Mouse (Mus musculus) neutrophil, adult 5-6 weeks (primary cell): ENCODE measurements around the gene Pfkm. TPM values are rescaled to one million over a fixed set of nuclear protein-coding genes. Genes with fewer than 3 reads are reported as not detected.

Source experiments
- ATAC-seq: fragments of 151-379, 151-347 bp; 2 replicates; pipeline ENCODE4 v1.8.0; 2017; ENCODE audit warnings: mild to moderate bottlenecking, moderate TSS enrichment; ENCODE audit not compliant: insufficient number of reproducible peaks, poor library complexity, low FRiP score, severe bottlenecking; ENCODE audit errors: extremely low read depth
- total RNA-seq: library from RNA; stranded (forward); fragments of 200-1000 nt; gene quantifications from 2 replicates; pipeline ENCODE4 v1.2.3, GENCODE M21; 2017

The Pfkm gene
- total RNA-seq, 1 experiment from 2014 or later, result 2.6 TPM

DNA sequence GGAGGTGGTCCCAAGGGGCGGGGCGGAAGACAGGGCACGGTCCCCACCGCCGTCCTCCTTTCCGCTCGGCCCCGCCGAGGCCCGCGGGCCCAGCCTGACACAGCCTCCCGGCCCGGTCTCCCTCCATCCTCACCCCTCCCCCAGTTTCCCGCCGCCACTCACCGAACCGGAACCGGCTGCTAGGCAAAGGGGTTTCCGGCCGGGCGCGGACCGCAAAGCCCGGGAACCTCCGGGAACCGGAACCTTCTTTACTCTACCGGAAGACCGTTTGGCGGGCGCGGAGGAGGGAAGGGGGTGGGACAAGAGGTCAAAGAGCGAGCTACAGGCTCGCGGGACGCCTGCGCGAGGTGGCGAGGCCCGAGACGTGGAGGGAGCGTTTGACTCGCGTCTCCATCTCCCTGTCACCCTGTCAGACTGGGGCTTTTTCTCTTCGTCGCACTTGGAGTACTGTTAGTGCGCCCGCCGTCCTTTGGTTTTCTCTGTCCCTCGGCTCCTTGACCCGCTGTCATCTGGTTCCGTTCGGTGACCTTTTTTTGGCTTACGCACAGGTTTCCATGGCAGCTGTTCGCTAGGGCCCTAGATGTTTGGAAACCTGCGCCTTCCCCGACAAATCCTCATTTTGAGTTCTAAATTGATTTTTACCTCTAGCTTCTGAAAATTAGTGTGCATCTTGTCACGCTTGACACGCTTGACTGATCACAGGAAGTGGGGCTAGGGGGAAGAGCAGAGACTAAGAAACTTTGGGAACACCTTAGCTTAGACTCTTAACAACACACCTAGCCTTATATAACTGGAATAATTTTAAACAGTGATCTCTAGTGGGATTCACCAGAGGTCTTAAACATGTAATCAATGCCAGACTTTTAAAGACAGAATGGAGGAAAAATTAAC, 977 bp downstream of the Pfkm start, which contains the start of gene Senp1:
TSS of gene Senp1 (minus strand) at position 624 of the 891 bp plus-strand sequence.
- ATAC-seq, result peak; percentile 68

DNA sequence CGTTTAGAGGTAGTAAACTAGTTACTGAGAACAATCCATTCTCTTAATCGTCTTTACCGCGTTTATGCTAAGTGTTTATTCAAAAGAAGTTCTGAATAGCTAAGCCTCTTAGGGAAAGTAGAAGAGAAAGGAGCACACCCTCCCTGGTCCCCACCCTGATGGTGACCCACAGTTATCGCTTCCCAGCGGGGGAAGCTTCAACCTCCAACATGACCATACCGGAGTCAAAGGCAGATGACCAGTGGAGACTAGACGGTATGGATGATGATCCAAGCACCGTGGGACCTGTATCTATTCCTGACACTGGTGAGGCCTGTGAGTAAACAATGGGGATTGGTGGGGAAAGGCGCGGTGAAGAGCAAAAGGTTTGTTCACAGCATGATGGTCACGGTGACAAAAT, 2.5 kb downstream of the Pfkm start:
- no peak for ATAC-seq

DNA sequence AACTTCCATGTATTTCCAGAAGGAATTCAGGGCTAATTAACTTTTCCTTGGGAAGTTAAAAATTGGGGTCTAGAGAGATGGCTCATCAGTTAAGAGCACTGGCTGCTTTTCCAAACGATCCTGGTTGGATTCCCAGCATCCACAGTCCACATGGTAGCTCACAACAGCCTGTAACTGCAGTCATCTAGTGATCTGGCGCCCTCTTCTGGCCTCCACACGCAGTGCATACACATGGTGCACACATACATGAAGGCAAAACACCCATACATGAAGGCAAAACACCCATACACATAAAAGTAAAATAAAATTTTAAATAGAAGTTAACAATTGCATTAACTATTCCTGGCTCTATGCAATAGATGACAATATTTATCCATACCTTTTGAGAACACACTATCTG, 4.6 kb downstream of the Pfkm start:
- ATAC-seq, result no peak

DNA sequence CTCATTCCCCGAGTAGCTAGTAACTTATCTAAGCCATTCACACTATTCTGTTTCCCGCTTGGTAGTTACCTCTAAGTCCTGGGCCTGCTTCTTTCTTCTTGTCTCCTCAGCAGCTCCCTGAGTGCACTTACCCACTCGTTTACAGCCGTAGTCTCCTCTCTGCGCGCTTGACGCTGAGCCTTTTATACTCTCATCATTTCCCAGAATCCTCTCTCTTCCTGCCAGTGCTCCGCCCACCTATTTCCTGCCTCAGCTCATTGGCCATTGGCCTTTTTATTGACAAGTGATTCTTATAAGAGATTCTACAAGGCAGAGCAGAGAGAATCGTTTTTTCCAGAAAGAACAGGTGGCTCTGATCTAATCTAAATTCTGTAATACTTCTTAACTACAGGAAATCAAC, 6.1 kb downstream of the Pfkm start:
- ATAC-seq, result no peak

DNA sequence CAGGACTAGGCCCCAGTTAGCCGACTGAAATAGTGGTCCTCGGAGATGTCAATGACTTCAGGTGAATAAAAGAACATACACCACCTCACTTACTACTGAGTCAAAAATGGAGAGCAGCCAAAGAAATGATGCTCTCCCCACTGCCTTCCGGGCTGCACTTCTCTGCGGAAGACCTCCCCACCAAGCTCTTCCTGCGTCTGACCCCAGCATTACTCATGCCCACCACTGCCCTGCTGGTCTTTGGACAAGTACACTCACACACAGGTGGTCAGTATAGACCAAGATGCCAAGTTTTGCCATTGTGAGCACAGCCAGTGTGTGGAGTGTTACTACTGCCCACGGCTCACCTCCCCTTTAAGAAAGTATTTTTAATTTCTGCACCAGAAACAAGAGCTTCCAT, 10.0 kb downstream of the Pfkm start:
- ATAC-seq, result 0 out of 2 replicates have a peak, but pooled peaks have one; percentile 16

DNA sequence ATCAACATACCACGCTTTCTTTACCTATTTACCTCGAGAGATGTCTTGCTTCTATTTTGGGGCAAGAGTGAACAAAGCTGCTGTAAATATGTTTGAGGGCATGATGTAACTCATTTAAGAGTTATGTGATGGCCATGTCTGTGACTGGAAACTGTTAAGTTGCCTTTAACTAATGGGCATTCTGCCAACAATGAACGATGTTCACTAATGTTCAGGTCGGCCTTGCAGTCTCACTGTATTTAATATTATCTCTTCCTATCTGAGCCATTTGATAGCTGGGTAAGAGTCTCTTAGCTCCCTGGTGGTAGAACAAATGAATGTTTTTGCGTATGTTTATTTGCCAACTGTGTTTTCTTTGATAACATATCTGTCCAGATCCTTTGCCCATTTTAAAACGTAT, 14.1 kb downstream of the Pfkm start:
- ATAC-seq, result no peak

DNA sequence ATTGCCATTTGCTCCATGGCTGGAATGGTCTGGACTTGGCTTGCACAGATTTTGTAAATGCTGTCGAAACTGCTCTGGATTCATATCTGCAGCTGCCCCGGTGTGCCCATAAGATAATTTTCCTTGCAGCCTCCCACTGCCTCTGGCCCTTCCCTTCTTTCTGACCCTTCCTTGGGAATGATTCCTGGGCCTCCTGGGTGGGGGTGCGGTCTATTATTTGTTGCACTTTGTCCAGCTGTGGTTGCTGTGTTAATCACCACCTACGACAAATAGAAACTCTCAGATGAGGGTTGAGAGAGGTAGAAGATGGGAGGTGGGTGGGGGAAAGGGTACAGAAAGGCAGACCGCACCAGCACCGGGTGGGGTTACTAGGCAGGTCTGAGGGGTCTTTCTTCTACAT, 14.8 kb downstream of the Pfkm start:
- ATAC-seq, result no peak

DNA sequence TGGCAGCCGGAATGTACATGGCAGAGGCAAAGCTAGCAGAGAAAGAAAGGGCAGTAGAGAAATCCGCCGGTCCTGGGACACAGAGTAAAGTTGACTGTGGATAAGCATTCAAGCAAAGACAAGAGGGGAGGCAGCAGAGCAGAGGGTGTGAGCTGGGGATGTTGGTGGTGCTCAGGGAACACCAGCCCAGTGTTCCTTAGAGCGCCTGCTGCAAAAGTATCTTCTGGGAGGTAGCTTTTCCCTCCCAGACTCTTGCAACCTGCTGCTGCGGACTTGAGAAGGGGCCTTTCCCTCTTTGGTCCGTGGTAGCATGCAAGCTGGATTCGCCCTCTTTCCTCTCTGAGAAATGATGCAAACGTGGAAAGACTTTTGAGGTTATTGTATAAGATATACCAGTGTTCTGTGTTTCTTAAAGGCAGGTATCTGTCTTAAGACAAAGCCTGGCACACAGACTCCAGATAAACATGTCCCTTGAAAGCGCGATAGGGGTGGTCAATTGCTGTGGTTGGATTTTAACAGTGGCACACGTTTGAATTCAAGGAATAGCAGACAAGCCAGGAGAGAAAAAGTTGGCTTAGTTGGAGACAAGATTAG, 15.4 kb downstream of the Pfkm start:
- ATAC-seq, result no peak

DNA sequence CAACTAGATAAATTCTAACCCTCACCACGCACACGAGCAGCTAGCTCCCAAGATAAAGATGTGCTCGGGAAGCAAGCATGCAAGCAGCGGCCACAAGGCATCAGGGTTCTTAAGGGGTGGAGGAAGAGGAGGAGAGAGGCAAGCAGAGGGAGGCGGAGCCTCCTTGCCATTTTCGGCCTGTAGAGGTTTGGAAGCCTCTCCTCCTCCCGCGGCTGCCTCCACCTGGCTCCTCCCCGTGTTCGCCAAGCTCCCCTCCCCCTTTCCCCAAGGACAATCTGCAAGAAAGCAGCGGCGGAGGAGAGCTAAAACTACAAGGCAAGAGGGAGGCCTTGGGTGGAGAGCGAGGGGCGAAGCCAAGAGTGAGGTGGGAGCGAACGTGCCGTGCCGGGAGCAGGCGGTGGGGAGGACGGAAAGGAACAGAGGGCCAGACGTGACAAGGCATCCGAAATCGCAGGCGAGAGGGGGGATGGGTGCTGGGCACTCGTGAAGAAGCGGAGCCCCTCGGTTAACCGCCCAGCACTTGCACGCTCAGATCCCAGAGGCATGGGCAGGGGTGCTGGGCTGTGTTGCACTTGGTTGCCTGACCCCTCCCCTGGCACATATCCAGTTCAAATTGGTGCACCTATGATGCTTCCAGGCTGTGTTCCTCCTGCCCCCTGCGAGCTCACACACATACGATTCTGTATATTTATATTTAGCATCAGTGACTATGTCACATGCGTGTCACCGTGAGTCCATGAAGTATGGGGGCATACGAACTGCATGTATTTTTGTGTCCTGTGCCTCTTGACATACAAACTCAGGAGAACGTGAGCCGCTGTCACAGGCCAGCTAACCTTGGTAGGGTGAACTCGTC, 16.1 kb downstream of the Pfkm start:
- ATAC-seq, result no peak

DNA sequence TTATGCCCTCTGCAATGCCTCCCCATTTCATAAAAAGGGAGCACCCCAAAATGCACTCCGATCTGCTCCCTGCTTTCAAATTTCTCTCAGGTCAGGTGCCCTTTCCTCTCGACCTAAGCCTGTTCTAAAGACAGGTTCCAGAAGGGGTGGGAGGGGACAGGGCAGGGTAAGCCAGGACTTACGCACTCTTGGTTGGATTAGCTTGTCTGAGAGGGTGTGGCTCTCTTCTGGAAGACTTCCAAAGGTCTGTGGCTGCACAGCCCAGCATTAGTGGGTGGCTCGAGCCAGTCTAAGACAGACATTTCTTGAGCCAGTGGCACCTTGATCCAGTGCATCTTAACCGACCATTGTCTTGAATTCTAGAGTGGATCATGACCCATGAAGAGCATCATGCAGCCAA, 19.4 kb downstream of the Pfkm start:
- ATAC-seq, result no peak

DNA sequence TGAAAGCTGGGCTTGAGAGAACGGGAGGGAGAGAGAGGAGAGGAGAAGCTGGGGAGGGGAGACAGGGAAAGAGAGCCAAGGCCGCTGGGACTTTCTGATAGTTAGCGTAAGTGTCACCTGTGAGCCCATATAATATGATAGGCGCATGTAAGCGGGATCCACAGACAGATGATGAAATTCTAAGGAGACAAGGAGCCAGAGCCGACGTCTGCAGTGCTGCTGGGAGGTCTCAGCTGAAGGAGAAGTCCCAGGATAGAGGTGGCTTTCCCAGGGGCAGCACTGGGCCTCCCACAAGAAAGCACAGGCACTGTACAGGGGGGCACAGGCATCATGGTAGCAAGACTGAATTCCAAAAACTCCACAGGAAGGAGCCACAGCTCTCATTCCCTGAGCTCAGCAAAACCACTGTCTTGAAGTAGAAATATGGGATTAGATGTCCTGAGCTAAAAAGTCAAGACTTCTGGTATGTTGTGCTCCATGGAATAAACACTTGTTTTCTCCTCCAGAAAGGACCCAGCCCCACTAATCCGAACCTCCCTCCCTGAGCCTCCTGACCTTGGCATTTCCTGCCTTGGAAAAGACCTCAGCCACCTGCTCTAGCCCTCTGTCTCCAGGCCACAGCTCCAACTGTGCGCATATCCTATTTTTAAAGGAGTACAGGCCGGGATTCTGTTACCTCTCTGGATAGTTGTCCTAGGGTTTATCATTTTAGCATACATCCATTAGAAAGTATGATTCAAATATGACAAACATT, 21.9 kb downstream of the Pfkm start:
- no peak for ATAC-seq

DNA sequence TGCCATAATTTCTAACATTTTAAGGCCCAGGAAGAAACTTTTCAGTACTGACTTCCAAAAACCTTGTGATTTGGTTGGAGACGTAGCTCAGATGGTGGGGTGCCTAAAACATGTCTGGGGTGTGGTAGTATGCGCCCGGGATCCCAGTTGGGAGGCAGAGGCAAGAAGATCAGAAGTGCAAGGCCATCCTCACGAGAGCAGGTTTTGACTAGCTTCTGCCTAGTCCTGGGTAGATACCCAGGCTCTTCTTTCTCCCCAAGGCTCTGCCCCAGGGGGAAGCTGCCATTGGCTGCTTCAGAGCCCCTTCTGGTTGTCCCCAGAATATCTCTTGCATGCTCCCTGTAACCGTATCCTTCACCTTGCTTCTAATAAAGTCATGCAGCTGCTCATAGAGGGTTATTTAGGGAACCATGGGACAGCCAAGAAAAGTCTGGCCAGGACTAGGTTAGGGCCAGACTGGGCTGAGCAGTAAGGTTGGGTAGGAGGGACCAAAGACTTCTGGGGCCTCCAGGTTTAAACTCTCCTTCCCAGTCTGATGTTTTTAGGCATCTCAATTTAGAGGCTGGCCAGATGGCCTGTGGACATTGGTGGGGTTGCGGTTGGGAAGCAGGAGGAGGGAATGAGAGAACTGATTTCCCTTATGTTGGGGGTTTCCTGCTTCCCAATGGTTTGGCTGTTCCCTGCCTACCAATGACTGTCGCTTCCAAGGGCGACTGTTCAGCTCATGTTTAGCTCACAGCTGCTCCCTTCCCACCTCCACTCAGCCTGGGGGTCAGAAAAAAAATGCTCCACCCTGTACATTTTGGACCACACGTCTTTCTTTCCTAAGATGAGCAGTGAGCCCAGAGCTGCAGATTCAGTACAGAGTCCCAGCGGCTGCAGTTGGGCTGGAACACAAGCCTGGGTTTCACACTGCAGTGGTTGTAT, 22.7 kb downstream of the Pfkm start:
- ATAC-seq, result no peak

DNA sequence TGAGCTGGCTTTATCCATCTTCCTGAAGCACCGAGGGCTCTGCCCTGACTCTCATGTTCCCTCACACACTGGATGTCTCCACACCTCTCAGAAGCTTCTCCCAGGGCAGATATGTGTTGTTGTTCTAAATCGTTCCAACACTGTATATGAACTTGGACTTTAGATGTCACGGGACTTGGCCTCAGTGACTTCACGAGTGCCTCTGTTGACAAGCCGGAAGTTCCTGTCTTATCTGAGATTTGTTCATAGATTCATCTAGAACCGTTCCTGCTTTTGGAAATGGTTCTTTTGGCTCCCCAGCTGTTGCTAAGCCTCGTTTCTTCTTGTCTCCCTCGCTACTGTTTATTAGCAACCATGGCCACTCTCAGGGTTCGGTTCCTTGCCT, 23.4 kb downstream of the Pfkm start:
- ATAC-seq, result no peak

DNA sequence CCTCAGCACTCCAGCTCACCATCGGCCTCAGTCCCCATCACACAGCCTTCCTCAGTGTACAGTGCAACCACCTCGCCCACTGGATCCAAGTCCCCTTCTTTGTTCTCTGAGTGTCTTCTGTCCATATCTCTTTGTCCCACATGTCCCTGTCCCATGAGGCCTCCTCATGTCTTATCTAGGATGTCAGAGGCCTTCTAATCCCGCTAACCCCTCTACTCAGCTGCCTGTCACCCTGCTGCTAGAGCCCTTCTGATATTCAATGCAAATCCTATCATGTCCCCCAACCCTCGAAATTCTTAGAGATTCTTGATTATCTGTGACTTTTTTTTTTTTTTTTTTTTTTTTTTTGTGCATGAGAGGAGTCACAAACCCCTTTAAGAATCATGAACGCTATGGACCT, 23.9 kb downstream of the Pfkm start:
- ATAC-seq, result no peak

DNA sequence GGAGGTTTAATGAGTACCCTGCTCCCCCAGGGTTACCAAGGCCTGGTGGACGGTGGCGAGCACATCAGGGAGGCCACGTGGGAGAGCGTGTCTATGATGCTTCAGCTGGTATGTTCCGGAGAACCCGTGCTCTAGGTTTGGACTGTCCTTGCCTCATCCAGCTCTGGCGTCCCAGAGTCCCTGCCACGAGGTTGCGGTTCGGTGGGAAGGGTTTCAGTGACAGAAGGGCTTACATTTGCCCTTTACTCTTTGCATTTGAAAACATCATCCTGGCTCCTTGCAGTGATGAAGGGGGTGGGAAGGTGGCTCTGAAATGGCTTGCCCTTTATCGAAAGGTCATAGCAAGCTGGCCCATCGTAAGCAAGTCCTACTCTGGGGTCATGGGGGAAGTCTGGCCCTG, 27.0 kb downstream of the Pfkm start:
- ATAC-seq, result no peak

DNA sequence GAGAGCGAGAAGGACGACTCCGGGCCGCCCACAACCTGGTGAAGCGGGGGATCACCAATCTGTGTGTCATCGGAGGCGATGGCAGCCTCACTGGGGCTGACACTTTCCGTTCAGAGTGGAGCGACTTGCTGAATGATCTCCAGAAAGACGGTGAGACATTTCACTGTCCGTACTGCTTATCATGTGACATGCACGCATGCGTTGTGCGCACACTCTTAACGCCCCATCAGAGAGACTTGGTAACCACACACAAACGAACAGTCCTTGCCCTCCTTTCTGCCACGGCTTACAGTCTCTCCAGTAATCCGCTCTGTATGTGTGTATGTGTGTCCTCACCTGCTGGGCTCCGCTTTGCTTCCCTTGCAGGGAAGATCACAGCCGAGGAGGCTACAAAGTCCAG, 28.4 kb downstream of the Pfkm start:
- no peak for ATAC-seq

DNA sequence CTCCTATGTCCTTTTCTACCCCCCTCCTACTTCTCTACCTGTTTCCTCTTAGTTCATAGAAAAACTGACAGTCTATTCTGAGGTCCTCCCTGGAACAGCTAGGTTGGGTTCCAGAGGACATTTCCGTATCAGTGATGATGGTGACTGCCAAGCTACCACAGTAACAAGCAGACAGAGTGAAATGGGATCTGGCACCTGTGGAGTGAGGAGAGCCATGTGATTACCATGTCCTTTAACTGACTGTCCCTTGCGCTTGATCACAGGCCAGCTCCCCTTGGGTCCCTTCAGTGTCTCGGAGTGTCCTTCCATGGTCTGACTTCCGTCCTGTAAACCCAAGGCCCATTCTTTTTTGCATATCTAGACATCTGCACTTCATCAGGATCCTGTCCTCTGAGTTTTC, 38.6 kb downstream of the Pfkm start:
- ATAC-seq, result no peak

DNA sequence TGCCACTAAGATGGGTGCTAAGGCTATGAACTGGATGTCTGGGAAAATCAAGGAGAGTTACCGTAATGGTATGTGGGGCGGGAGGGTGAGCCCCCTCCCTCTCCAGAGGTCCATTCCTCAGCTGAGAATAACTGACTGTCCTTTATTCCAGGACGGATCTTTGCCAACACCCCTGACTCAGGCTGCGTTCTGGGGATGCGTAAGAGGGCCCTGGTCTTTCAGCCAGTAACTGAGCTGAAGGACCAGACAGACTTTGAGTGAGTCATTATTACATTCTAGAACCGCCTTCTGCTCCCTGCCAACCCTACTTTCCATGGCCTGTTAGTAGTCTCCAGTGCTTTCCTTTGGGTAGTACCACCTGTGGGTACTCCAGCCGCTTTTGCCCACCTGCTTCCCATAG, 39.1 kb downstream of the Pfkm start:
- ATAC-seq, result no peak
